Mouse (Mus musculus): ENCODE data around the gene Gdf7.

- TF ChIP-seq POLR2A (IDR thresholded peaks at IDR 0.05; ENCODE audit: low read depth, low read length) (no peak), CTCF (IDR thresholded peaks at IDR 0.05; ENCODE audit: extremely low read depth, insufficient read length, insufficient replicate concordance, low read depth, low read length) (no peak)
Observed at GRCm38 (mm10) chr12:8301011-8301814, 541 bp downstream of the Gdf7 start.

Measured in small intestine, adult 2 months (tissue).